Mouse (Mus musculus) megakaryocyte, adult 5-6 weeks (primary cell): ENCODE results near the gene Magi1. TPM values are rescaled to one million over a fixed set of nuclear protein-coding genes. Genes with fewer than 3 reads are reported as not detected.

Experiments
- ATAC-seq: 2 replicates; pipeline ENCODE4 v1.8.0; 2016; ENCODE audit warnings: mild to moderate bottlenecking, inconsistent platforms; ENCODE audit not compliant: poor library complexity, severe bottlenecking
- total RNA-seq, 2 experiments: library from RNA; stranded (forward) in 1 of 2; stranded (reverse) in 1 of 2; fragments of 153-499, 151-499 nt in 1 of 2; fragments of 221-1000, 200-1000 nt in 1 of 2; gene quantifications; 2 replicates each; pipeline versions ENCODE4 v1.2.3 to v1.2.4; 2015 to 2017

The Magi1 gene
- total RNA-seq (2015) (0.09 TPM in 1 of 2 replicates, not detected in the other), total RNA-seq (2017) (not detected in 2 replicates)

- peak; percentile 47; the same call in 1 of the 2 replicates for ATAC-seq
Observed at GRCm38 (mm10) chr6:94283318-94284061, at the start of gene Magi1. TSS of gene Magi1 (minus strand) at chr6:94283917.

DNA sequence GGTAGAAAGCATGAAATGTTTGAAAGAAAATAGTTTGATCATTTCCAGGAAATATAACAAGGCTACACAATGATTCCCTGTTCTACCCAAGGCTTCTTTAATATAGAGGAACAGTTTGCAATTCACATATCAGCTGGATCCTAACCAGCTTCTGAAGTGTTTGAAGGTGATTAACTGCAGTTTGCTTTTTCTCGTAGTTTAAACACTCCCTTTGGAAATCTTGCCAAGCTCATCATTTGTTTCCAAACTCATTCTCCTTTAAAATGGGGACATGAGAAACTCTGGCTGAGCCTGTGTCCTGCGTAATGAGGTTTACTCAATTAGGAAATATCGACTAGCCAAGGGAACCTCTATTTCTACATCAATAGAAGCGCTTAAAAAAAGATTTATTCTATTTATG is 43.4 kb upstream of the Magi1 start:
- ATAC-seq = no peak

- ATAC-seq = no peak
Observed at GRCm38 (mm10) chr6:94316886-94317285, 33.2 kb upstream of the Magi1 start.

GRCm38 (mm10) chr6:94312285-94312684 is 28.6 kb upstream of the Magi1 start:
- no peak for ATAC-seq

- no peak for ATAC-seq
Observed at GRCm38 (mm10) chr6:94308498-94308897, 24.8 kb upstream of the Magi1 start.

GRCm38 (mm10) chr6:94303512-94303911 is 19.8 kb upstream of the Magi1 start:
- no peak for ATAC-seq

DNA sequence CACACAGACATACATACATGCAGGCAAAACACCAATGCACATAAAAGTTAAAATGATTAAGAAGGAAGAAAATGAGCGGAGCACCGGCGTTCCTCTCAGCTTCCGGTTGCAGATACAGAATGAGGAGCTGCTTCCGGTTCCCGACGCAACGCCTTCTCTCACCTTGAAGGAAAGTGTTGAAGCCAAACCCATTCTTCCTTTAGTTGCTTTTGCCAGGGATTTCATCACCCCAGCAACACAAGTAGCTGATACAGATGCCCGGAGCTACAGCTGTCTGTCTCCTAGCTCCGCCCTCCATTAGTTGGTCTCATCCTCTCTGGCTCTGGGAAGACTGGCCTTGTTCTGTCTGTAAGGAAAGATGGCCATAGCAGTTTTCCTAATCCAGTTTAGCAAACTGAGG is 18.1 kb upstream of the Magi1 start:
- ATAC-seq = no peak

- no peak for ATAC-seq
Observed at GRCm38 (mm10) chr6:94300562-94300961, 16.8 kb upstream of the Magi1 start.

DNA sequence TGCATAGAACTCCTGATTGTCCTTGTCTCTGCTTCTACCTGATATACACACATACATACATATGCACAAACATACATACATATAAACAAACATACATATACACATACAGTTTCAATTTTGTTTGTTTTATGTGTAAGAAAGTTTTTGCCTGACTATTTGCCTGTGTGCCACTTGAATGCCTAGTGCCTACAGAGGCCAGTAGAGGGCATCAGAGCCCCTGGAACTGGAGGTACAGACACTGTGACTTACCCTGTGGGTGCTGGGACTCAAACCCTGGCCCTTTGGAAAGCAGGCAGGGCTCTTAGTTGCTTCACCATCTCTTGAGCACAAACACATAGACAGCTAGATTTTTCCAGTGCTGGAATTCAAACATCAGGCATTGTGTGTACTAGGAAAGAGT is 3.7 kb upstream of the Magi1 start:
- ATAC-seq = no peak

- no peak for ATAC-seq
Observed at GRCm38 (mm10) chr6:94286555-94286954, 2.8 kb upstream of the Magi1 start.

GRCm38 (mm10) chr6:94284089-94284825 is 540 bp upstream of the Magi1 start:
- ATAC-seq = no peak; the same call in 1 of the 2 replicates

- no peak for ATAC-seq
Observed at GRCm38 (mm10) chr6:94282301-94283241, 1.1 kb downstream of the Magi1 start.

DNA sequence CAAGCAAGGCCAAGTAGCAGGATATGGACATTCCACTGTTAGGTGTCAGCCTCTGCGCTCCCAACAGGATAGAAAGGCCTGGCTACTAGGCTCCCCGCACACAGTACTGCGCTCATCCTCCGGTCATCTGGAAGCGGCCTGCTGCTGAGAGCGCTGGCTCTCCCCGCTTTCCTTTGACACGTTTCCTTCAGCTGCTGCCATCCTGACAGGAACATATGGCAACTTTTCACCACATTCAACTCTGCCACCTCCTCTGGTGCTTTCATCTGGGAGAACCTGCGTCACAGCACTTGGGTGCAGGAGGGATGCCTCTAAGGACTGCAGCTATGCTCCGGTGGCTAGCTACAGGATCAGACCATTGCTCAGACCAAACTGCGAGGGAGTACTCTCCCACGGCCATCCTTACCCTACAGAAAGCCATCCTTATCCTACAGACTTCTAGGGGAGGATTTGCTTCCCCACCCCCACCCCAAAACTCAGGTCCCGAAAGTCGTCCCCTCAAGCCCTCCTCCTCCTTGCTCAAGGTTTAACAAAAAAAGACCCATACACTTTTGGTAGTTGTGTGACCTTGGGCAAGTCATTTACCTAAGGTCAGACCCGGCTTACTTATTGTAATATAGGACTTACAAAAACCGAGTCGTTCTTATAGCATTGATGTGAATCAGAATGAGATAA is 2.0 kb downstream of the Magi1 start:
- no peak for ATAC-seq

- no peak for ATAC-seq
Observed at GRCm38 (mm10) chr6:94273941-94274340, 9.8 kb downstream of the Magi1 start.

DNA sequence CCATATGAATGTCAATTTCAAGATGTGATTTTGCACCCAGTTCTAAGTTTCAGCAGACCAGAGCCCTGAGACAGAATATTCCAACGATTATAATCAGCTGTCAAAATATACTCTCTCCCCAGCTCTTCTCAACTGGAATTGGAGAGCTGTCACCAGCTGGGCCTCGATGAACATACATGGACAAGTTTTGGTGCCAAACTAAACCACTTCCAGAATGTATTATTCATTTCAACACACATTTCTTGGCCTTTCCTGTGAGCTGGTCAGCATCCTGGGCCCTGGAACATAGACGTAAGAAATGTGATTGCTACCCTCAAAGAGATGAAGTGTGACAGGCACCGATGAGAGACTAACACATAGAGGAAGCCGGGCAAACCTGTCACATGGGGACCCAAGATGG is 13.7 kb downstream of the Magi1 start:
- no peak for ATAC-seq

DNA sequence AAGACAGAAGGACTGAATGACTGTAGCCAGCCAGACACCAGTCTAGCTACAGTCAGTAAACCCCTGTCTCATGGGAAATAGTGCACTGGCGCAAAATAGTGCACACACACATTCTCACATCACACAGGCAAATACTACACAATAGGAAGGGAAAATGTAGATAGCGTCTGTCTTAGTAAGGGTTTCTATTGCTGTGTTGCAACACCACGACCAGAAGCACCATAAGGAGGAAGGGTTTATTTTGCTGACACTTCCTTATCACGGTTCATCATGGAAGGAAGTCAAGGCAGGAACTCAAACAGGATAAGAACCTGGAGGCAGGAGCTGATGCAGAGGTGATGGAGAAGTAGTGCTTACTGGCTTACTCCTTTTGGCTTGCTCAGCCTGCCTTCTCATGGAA is 14.5 kb downstream of the Magi1 start:
- no peak for ATAC-seq

GRCm38 (mm10) chr6:94265244-94265935 is 18.3 kb downstream of the Magi1 start:
- ATAC-seq = no peak

- no peak for ATAC-seq
Observed at GRCm38 (mm10) chr6:94264183-94264941, 19.4 kb downstream of the Magi1 start.

- ATAC-seq = no peak
Observed at GRCm38 (mm10) chr6:94260831-94261230, 22.9 kb downstream of the Magi1 start.
